Comparison of ENCODE assay signal across 10 mouse cellular contexts in the genomic region with DNA sequence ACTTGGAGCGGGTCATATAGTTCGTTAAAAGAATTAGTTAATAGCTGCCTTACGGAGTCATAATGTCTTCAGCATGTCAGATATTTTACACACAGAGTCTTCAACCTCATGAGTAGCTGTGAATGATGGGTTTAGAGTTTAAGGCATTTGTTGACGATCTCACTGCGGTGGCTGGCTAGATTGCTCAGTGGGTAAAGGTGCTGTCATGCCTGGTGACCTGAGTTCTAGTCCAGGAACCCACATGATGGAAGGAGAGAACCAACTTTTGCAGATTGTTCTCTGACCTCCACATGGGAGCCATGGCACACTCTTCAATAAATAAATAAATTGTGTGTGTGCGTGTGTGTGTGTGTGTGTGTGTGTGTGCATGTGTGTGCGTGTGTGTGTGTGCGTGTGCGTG. TPM values are rescaled to one million over a fixed set of nuclear protein-coding genes. Genes with fewer than 3 reads are reported as not detected.
A peak's percentile ranks its signal among the peaks of the same experiment; 100 is the strongest.
DNase-seq lines count a peak whose midpoint lies in the region; ATAC-seq lines count a peak whose summit lies in the region.
"Had no signal": no experiment of that assay in that cellular context is flagged by ENCODE, and none has a peak within 500 bp of the region (broad histone marks: within the 10 kb centered on the region; RNA-seq: fewer than 3 reads in every experiment).

No protein-coding gene starts in this region.

- H3K36me3 ChIP-seq in heart, embryonic 11.5 days (ENCODE audit: control insufficient read depth, insufficient read depth, low read length) = no peaks in the 10 kb centered on the region
- no peaks in the 10 kb centered on the region for H3K36me3 ChIP-seq in kidney, embryonic 16.5 days (ENCODE audit: insufficient read depth, low read length)
- no peaks in the 10 kb centered on the region for H3K36me3 ChIP-seq in neural tube, embryonic 13.5 days
- H3K36me3 ChIP-seq in neural tube, embryonic 15.5 days = no peaks in the 10 kb centered on the region

- peaks cover 24% of the 10 kb centered on the region for H3K4me1 ChIP-seq in heart, embryonic 11.5 days (ENCODE audit: control insufficient read depth, insufficient read depth, low read length)
- peaks cover 19% of the 10 kb centered on the region for H3K4me1 ChIP-seq in kidney, embryonic 16.5 days (ENCODE audit: insufficient read depth, low read length)
- H3K4me1 ChIP-seq in neural tube, embryonic 13.5 days (replicated peaks) = peaks cover 41% of the 10 kb centered on the region
- peaks cover 45% of the 10 kb centered on the region for H3K4me1 ChIP-seq in neural tube, embryonic 15.5 days

- H3K9ac ChIP-seq in heart, embryonic 11.5 days (ENCODE audit: low read depth, low read length) = no peak overlapping the region
- no peak overlapping the region for H3K9ac ChIP-seq in kidney, embryonic 16.5 days (replicated peaks; ENCODE audit: low read length)
- H3K9ac ChIP-seq in neural tube, embryonic 13.5 days = no peak overlapping the region
- no peak overlapping the region for H3K9ac ChIP-seq in neural tube, embryonic 15.5 days (replicated peaks)

- peak overlapping the region; percentile 79 for H3K4me2 ChIP-seq in heart, embryonic 11.5 days
- peak overlapping the region; percentile 67 for H3K4me2 ChIP-seq in kidney, embryonic 16.5 days (replicated peaks; ENCODE audit: low read depth, low read length)
- 0 out of 2 replicates have a peak overlapping the region, but pooled peaks have one; percentile 76 for H3K4me2 ChIP-seq in neural tube, embryonic 13.5 days
- H3K4me2 ChIP-seq in neural tube, embryonic 15.5 days = no peak overlapping the region

- no peak overlapping the region for H3K4me3 ChIP-seq in heart, embryonic 11.5 days (ENCODE audit: low read depth, low read length)
- H3K4me3 ChIP-seq in kidney, embryonic 16.5 days (ENCODE audit: low read length) = peak overlapping the region; percentile 58; the same call in 1 of the 2 replicates
- no peak overlapping the region for H3K4me3 ChIP-seq in neural tube, embryonic 13.5 days
- H3K4me3 ChIP-seq in neural tube, embryonic 15.5 days (replicated peaks) = no peak overlapping the region

- 87% methylated on average over 9 of the region's 9 CpGs for WGBS in heart, embryonic 11.5 days (ENCODE audit: insufficient replicate concordance)
- WGBS in kidney, embryonic 16.5 days = 81% methylated on average over 9 of the region's 9 CpGs
- WGBS in neural tube, embryonic 13.5 days = 89% methylated on average over 9 of the region's 9 CpGs
- 92% methylated on average over 9 of the region's 9 CpGs for WGBS in neural tube, embryonic 15.5 days

- intact Hi-C loops in heart, postnatal 10 days (cut with DNase I) = loop anchor here (2.0 kb wide), 1 partner anchor 71 kb away; a partner anchor contains a TSS

- no peak for DNase-seq in heart, postnatal 10 days
- DNase-seq in kidney, postnatal 14 days = no peak
- DNase-seq in embryo, embryonic 10.5 days (ENCODE audit: low spot score) = no peak
- no peak for DNase-seq in adrenal gland, postnatal 10 days
- DNase-seq: B cell, adult 2 months; retina, postnatal 1 day had no signal

- ATAC-seq in heart, embryonic 11.5 days (replicated peaks; ENCODE audit: insufficient number of reproducible peaks, low FRiP score, low TSS enrichment) = no peak
- no peak for ATAC-seq in kidney, embryonic 16.5 days (ENCODE audit: low FRiP score, low TSS enrichment)
- ATAC-seq in neural tube, embryonic 13.5 days (ENCODE audit: low read depth) = no peak
- ATAC-seq in neural tube, embryonic 15.5 days (ENCODE audit: low FRiP score) = no peak

- H3K9me3 ChIP-seq in heart, embryonic 11.5 days (replicated peaks; ENCODE audit: control insufficient read depth, low read length) = no peaks in the 10 kb centered on the region
- no peaks in the 10 kb centered on the region for H3K9me3 ChIP-seq in kidney, embryonic 16.5 days (ENCODE audit: low read length)
- H3K9me3 ChIP-seq in neural tube, embryonic 13.5 days = no peaks in the 10 kb centered on the region
- no peaks in the 10 kb centered on the region for H3K9me3 ChIP-seq in neural tube, embryonic 15.5 days (replicated peaks)

- no peak overlapping the region; the same call in 1 of the 2 replicates for H3K27ac ChIP-seq in heart, embryonic 11.5 days (ENCODE audit: low read depth, low read length)
- H3K27ac ChIP-seq in kidney, embryonic 16.5 days (ENCODE audit: low read length) = peak overlapping the region; percentile 40
- H3K27ac ChIP-seq in neural tube, embryonic 13.5 days (replicated peaks) = no peak overlapping the region
- no peak overlapping the region for H3K27ac ChIP-seq in neural tube, embryonic 15.5 days (replicated peaks)

- no peaks in the 10 kb centered on the region for H3K27me3 ChIP-seq in heart, embryonic 11.5 days (ENCODE audit: control insufficient read depth, insufficient read depth, low read length)
- H3K27me3 ChIP-seq in kidney, embryonic 16.5 days (ENCODE audit: insufficient read depth, low read length) = no peaks in the 10 kb centered on the region
- H3K27me3 ChIP-seq in neural tube, embryonic 13.5 days = no peaks in the 10 kb centered on the region
- H3K27me3 ChIP-seq in neural tube, embryonic 15.5 days (replicated peaks) = no peaks in the 10 kb centered on the region

RNA-seq across cellular contexts. Expression of a gene that starts 1.6 kb away (rescaled TPM):
- polyA plus RNA-seq in heart, embryonic 11.5 days (2014; fragmentation: Nextera tagmentation; extraction: Ambion mirVana) = 11.7 and 11.8 TPM in 2 replicates
- 10 to 100 TPM in 1 of 2 experiments, 1 to 10 TPM in 1; 9.6 to 10.2 TPM for total RNA-seq in heart, postnatal 10 days (2021)
- polyA plus RNA-seq in kidney, embryonic 16.5 days (2015; fragmentation: Nextera tagmentation; extraction: Ambion mirVana) = 19.5 and 20.1 TPM in 2 replicates
- 7.4 and 8.0 TPM in 2 replicates for polyA plus RNA-seq in neural tube, embryonic 13.5 days (2015; fragmentation: Nextera tagmentation; extraction: Ambion mirVana)
- 7.5 and 8.9 TPM in 2 replicates for polyA plus RNA-seq in neural tube, embryonic 15.5 days (2015; fragmentation: Nextera tagmentation; extraction: Ambion mirVana)
- 10 to 100 TPM; 20.8 to 22.1 TPM for total RNA-seq in adrenal gland, postnatal 10 days (2021)

RNA-seq across cellular contexts. Expression of a gene that starts 14.1 kb away (rescaled TPM):
- 2.0 and 2.7 TPM in 2 replicates for polyA plus RNA-seq in heart, embryonic 11.5 days (2014; fragmentation: Nextera tagmentation; extraction: Ambion mirVana)
- total RNA-seq in heart, postnatal 10 days (2021) = 1 to 10 TPM; 4.2 to 5.4 TPM
- polyA plus RNA-seq in kidney, embryonic 16.5 days (2015; fragmentation: Nextera tagmentation; extraction: Ambion mirVana) = 0.32 and 0.61 TPM in 2 replicates
- polyA plus RNA-seq in neural tube, embryonic 13.5 days (2015; fragmentation: Nextera tagmentation; extraction: Ambion mirVana) = 0.66 and 0.73 TPM in 2 replicates
- polyA plus RNA-seq in neural tube, embryonic 15.5 days (2015; fragmentation: Nextera tagmentation; extraction: Ambion mirVana) = 0.75 and 1.2 TPM in 2 replicates
- 1 to 10 TPM; 1.1 to 3.1 TPM for total RNA-seq in adrenal gland, postnatal 10 days (2021)

RNA-seq across cellular contexts. Expression of a gene that starts 54.8 kb away (rescaled TPM):
- polyA plus RNA-seq in heart, embryonic 11.5 days (2014; fragmentation: Nextera tagmentation; extraction: Ambion mirVana) = 0.26 TPM in 1 of 2 replicates, not detected in the other
- total RNA-seq in heart, postnatal 10 days (2021) = under 1 TPM; 0.12 to 0.69 TPM
- polyA plus RNA-seq in kidney, embryonic 16.5 days (2015; fragmentation: Nextera tagmentation; extraction: Ambion mirVana) = 0.92 and 1.4 TPM in 2 replicates
- 0.15 and 0.22 TPM in 2 replicates for polyA plus RNA-seq in neural tube, embryonic 13.5 days (2015; fragmentation: Nextera tagmentation; extraction: Ambion mirVana)
- 0.14 and 0.20 TPM in 2 replicates for polyA plus RNA-seq in neural tube, embryonic 15.5 days (2015; fragmentation: Nextera tagmentation; extraction: Ambion mirVana)
- total RNA-seq in adrenal gland, postnatal 10 days (2021) = 10 to 100 TPM; 13.7 to 17.4 TPM
